Mouse (Mus musculus): ENCODE measurements around the gene Greb1.
"Not testable (repeated sequence)": the region's sequence is repeated elsewhere in the genome, so short reads cannot be mapped to it uniquely, and the experiment has no call there.

Gene Greb1

DNA sequence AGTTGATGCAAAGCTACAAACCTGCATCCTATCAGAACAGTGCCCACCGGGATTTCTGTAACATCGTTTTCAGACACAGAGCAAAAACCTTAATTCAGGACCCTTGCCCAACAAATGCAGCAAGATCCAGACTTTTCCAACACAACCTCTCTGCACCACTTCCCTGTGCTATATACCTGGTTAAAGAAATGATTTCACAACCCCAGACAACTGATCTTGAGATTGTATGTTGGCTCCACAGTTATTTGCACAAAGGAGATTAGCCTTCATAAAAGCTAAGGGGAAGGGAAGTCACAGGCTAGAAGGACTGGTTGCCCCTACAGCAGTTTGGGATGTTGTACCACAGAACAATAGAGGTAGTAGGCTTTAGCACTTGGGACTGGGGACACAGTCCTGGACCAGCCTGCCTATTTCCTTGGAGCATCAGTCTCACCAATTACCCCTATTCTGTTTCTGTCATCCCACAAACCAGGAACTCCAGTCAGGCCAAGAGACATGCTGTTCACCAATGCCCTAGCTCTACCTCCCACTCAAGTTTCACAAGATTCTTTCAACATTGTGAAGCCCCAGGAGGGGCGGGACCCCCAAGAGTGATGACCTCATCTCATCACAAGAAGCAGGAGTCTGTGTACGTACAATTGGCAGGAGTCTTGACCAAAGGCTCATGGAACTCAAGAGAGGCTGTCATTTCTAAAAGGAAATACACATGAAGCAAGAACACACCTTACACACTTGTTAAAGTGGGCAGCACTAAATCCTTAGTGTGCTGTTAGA is 36.9 kb downstream of the Greb1 start:
- no peak for DNase-seq (ENCODE audit: low spot score in 2 of 2)

DNA sequence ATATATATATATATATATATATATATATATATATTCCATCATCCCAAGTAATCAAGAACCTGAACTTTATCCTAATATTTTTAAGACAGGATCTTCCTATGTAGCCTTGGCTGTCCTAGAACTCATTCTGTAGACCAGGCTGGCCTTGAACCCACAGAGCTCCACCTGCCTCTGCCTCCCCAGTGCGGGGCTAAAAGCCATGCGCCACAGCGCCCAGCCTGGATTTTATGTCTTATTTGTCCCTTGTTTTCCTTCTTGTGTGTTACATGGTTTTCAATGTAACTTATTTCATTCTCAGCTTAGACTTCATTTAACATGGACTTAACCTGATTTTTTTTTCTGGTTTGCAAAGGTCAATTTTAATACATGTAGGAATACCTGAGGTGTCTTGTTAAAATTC is 39.2 kb downstream of the Greb1 start:
- DNase-seq (ENCODE audit: low spot score in 2 of 2) = no peak

DNA sequence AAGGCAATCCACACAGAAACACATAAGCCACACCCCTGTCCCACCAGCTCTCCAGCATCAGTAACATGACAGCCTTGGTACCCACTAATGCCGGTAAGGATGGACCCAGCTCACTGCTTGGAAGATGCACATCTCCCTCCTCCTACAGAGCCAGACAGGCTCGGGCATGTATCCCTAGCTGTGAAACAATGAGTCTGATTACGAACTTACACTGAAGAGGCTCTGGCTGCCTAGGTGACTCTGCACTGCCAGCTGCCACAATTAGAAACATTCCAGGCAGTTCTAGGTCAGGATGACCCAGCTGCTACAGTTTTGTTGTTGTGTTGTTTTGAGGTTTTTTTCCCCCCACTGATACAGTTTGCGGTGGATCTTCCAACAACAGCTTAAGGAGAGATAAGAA is 40.4 kb downstream of the Greb1 start:
- DNase-seq (ENCODE audit: low spot score in 2 of 2) = no peak

- peak in 1 of 2 experiments; percentile 24 for DNase-seq (ENCODE audit: low spot score in 2 of 2)
Measured at GRCm38 (mm10) chr12:16754311-16754710, 46.4 kb downstream of the Greb1 start.

DNA sequence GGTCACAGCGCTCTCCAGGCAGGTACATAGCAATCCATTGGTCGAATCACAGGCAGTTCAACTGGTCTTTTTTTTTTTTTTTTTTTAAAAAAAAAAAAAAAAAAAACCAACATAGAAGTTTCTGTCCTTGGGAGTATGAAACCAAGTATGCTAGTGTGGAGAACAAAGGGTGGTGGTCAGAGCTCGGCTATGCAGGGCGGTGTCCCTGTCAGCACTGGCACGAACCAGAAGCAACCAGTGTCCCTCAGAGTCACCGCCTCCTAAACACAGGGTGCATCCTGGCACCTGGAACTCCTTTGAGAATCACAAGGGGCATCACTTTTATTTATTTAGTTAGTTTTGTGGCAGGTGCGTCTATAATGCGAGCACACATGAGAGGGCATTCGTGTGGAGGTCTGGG is 47.1 kb downstream of the Greb1 start:
- DNase-seq (ENCODE audit: low spot score in 2 of 2) = no peak

DNA sequence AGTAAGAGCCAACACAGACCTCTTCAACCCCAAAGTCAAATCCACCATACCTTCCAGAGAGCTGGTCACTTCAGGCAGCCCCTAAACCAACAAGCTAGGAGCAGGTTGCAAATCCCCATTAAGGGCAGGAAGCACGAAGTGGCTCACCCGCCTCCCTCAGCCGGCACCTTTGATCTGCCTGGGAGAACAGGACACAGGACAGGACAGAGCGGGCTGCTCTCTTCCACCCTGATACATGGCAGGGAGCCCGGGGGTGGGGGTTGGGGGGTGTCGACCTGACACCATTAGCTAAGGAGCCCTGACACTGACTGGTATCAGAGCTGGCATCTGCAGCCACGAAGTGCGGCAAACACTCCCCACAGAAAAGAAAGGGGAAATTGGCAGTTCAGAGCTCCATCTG is 47.6 kb downstream of the Greb1 start:
- DNase-seq (ENCODE audit: low spot score in 2 of 2) = no peak

GRCm38 (mm10) chr12:16752236-16752840 is 48.3 kb downstream of the Greb1 start:
- DNase-seq (ENCODE audit: low spot score in 2 of 2) = no peak

DNA sequence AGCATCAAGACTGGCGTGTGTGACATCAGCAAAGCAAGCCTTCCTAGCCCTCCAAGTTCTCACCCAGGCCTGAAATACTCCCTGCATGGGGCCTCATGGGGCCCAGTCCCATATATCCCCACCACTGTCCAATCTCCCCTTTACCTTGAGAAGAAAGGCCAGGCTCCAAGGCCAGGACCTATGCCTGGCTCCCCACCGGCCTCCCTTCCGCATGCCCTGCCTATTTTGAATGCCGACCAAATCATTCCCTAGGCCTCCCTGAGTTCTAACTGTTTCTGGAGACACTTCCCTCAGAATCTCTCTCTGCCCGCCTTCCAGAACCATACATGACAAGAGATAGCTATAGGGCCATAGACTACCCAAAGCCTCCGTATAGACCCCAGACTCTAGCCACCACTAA is 49.1 kb downstream of the Greb1 start:
- DNase-seq (ENCODE audit: low spot score in 2 of 2) = no peak

- DNase-seq (ENCODE audit: low spot score in 2 of 2) = no peak
Measured at GRCm38 (mm10) chr12:16740059-16740458, 60.6 kb downstream of the Greb1 start.

GRCm38 (mm10) chr12:16737266-16737665 is 63.4 kb downstream of the Greb1 start:
- no peak for DNase-seq (ENCODE audit: low spot score in 2 of 2)

DNA sequence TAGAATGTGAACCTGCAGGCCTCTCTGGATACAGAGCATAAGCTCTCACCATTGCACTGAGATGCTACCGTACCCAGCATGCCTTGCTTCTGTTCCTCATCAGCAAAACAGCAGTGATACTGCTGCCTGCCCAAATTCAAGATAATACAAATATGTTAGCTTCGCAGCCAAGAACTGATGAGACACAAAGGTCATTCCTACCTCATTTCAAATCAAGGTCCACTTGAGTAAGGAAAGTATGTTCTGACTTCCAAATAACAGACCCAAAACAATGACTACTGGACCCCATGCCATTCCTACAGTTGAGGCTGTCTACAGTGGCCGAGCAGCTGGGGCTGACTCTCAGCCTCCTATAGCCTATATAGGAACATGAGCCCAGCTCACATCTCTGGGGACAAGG is 66.0 kb downstream of the Greb1 start:
- DNase-seq (ENCODE audit: low spot score in 2 of 2) = no peak

DNA sequence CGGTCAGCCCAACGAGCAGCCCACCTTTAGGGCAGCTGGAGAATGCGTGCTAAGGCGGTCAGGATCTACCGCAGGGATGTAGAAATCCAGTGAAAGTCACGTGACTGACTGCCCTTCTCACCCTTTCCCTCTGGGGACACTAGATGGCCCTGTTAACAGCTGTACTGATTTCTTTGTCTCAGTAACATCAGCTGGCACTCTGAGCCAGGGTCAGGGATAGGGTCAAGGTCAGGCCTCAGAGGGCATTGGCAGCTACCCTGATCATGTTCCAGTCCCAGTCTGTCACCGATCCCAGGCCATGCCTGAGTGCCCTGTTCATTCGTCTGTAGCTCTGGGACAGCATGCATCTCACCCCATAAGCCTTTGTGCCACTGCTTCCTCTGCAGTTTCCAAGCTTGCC is 66.7 kb downstream of the Greb1 start:
- no peak for DNase-seq (ENCODE audit: low spot score in 2 of 2)

- DNase-seq (ENCODE audit: low spot score in 2 of 2) = peak; percentile 6 to 35
Measured at GRCm38 (mm10) chr12:16731121-16731741, 69.5 kb downstream of the Greb1 start.

- no peak for DNase-seq (ENCODE audit: low spot score in 2 of 2)
Measured at GRCm38 (mm10) chr12:16730196-16730595, 70.5 kb downstream of the Greb1 start.

- no peak for DNase-seq (ENCODE audit: low spot score in 2 of 2)
Measured at GRCm38 (mm10) chr12:16728221-16728620, 72.5 kb downstream of the Greb1 start.

- DNase-seq (ENCODE audit: low spot score in 2 of 2) = no peak
Measured at GRCm38 (mm10) chr12:16726229-16726628, 74.5 kb downstream of the Greb1 start.

GRCm38 (mm10) chr12:16723601-16724000 is 77.1 kb downstream of the Greb1 start:
- DNase-seq (ENCODE audit: low spot score in 2 of 2) = no peak

- peak in 1 of 2 experiments; percentile 31 for DNase-seq (ENCODE audit: low spot score in 2 of 2)
Measured at GRCm38 (mm10) chr12:16718660-16719315, 81.9 kb downstream of the Greb1 start.

DNA sequence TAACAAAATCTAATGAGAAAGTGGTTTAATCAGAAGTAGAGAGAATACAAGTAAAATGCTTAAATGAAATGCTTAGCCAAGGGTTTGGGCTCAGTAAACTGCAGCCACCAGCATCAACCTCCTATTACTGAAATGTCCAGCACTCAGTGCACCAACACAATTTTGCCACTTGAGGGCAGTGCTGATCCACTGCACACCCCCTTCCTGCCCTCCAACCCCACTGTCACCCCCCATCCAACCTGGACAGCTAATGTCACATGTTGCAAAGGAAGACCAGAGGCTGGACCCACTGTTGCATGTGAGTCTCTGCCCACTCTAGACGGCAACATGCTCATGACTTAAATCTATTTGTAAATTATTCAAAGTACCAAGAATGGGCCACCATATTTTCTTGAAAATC is 83.0 kb downstream of the Greb1 start:
- peak in 1 of 2 experiments; percentile 12 for DNase-seq (ENCODE audit: low spot score in 2 of 2)

DNA sequence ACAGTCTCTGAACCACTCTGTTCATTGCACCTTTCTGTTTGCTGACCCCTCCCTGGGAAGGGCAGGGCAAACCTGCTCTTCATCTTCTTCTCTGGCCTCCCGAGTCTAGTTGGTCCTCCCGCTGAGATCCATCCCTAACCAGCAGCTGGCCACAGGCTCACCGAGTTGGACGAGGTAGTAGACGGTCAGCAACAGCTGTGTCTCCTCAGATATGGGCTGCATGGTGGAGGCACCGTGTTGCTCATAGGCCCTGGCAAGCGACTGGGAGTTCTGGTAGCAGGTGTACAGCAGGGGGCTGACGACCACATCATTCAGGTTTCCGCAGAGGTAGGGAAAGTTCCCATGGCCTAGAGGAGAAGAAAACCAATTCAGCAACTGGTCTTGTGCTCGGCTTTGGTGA is 86.1 kb downstream of the Greb1 start:
- no peak for DNase-seq (ENCODE audit: low spot score in 2 of 2)

DNA sequence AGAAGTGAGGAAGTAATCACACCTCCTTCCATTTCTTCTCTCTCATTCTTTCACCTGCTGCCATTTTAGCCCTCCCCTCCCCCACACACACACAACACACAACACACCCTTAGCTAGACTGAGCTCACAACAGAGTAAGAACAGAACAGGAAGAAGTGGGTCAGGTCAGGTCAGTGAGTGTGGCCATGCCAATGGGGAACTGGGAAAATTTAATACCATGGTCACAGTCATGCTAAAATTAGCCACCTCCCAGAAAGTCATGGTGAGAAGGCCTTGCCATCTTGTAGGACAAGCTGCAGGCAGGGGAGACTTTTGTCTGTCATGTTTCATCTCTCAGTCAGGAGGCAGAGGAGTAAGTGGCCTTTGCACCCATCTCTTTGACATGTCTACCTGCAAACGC is 102.0 kb downstream of the Greb1 start:
- no peak for DNase-seq (ENCODE audit: low spot score in 2 of 2)

GRCm38 (mm10) chr12:16696146-16696545 is 104.5 kb downstream of the Greb1 start:
- DNase-seq (ENCODE audit: low spot score in 2 of 2) = no peak

GRCm38 (mm10) chr12:16695252-16695651 is 105.4 kb downstream of the Greb1 start:
- DNase-seq (ENCODE audit: low spot score in 2 of 2) = not testable (repeated sequence)
